Mouse (Mus musculus) cerebellum, adult 2 months (tissue): ENCODE data around the gene Btbd35f28. TPM values are rescaled to one million over a fixed set of nuclear protein-coding genes. Genes with fewer than 3 reads are reported as not detected.
"Not testable (repeated sequence)": the region's sequence is repeated elsewhere in the genome, so short reads cannot be mapped to it uniquely, and the experiment has no call there.

Source experiments
- DNase-seq, 2 experiments: peaks; one replicate each; pipeline ENCODE4 v3.0.0; 2021
- H3K27ac ChIP-seq: fragments of 200-500 bp; 2 replicates; pipeline ENCODE4 v1.5.1; 2012; ENCODE audit warnings: low read length, control low read depth, inconsistent platforms; ENCODE audit not compliant: insufficient read depth
- H3K27me3 ChIP-seq: fragments of 200-500 bp; 2 replicates; pipeline ENCODE4 v1.6.1; 2012; ENCODE audit warnings: inconsistent platforms, mild to moderate bottlenecking, low read length, moderate library complexity; ENCODE audit not compliant: control insufficient read depth, insufficient read depth
- H3K4me1 ChIP-seq: fragments of 200-500 bp; 2 replicates; pipeline ENCODE4 v1.6.1; 2011; ENCODE audit warnings: low read length; ENCODE audit not compliant: control insufficient read depth, insufficient read depth
- H3K4me3 ChIP-seq: fragments of 200-500 bp; replicated peaks from 2 replicates; pipeline ENCODE3; 2011; ENCODE audit warnings: mild to moderate bottlenecking, low read depth, low read length, control low read depth; ENCODE audit not compliant: insufficient read depth
- WGBS: fragments of 180-500 bp; shearing (Covaris S2); methylation state at CpG from one replicate; pipeline ENCODE4 v1.1.7; 2018; 5-methylcytosine and 5-hydroxymethylcytosine counted together
- polyA plus RNA-seq: library from polyadenylated mRNA; depleted of rRNA; stranded (reverse); fragments of >200 nt; gene quantifications from 2 replicates; pipeline ENCODE4 v1.2.3, GENCODE M21; 2012; rRNA removed

Gene Btbd35f28
- not detected in 2 replicates for polyA plus RNA-seq

DNA sequence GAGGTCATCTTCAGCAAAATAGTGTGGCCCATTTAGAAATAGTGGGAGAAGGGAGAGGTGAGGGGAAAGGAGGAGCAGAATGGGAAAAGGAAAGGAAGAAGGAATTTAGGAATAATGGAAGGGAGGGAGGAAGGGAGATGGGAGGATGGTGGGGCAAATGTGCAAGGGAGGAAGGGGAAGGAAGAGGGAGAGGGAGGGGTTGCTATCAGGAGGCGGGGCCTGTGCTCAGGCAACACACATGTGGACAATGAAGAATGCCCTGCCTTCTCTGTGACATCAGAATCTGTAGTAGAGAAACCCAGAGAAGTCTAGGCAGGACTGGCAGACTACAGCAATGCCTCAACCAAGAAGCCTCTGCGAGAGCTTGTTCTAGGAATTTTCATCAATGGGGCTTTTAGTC is at the start of gene Btbd35f28:
TSS of gene Btbd35f28 (plus strand) at position 301 of the 400 bp plus-strand sequence.
- not testable (repeated sequence) for DNase-seq, H3K27me3 ChIP-seq, H3K4me1 ChIP-seq, H3K4me3 ChIP-seq, H3K27ac ChIP-seq
- no CpG with 5 or more reads among the region's 2 CpGs for WGBS

Other genes with a start within 250 kb of the Btbd35f28 start
- gene Btbd35f16, start 239.6 kb upstream of the Btbd35f28 start, polyA plus RNA-seq = not detected in 2 replicates
- gene Btbd35f3, start 158.9 kb upstream of the Btbd35f28 start, polyA plus RNA-seq = not detected in 2 replicates
- gene Btbd35f20, start 94.7 kb downstream of the Btbd35f28 start, polyA plus RNA-seq = not detected in 2 replicates
- gene Btbd35f17, start 174.1 kb downstream of the Btbd35f28 start, polyA plus RNA-seq = not detected in 2 replicates